Mouse (Mus musculus): ENCODE measurements around the gene Erc1.
"Not testable (repeated sequence)": the region's sequence is repeated elsewhere in the genome, so short reads cannot be mapped to it uniquely, and the experiment has no call there.

Gene Erc1

GRCm38 (mm10) chr6:119848034-119848695 lies at the start of gene Erc1:
TSS of gene Erc1 (minus strand) at chr6:119848167.
- peak; percentile 97 for DNase-seq (ENCODE audit: low read depth, low spot score)

GRCm38 (mm10) chr6:119892711-119893110 lies 44.7 kb upstream of the Erc1 start:
- DNase-seq (ENCODE audit: low read depth, low spot score): no peak

- DNase-seq (ENCODE audit: low read depth, low spot score): no peak
Observed at GRCm38 (mm10) chr6:119883151-119883550, 35.2 kb upstream of the Erc1 start.

GRCm38 (mm10) chr6:119864341-119865034 lies 16.5 kb upstream of the Erc1 start:
- no peak for DNase-seq (ENCODE audit: low read depth, low spot score)

GRCm38 (mm10) chr6:119861519-119861918 lies 13.6 kb upstream of the Erc1 start:
- no peak for DNase-seq (ENCODE audit: low read depth, low spot score)

- no peak for DNase-seq (ENCODE audit: low read depth, low spot score)
Observed at GRCm38 (mm10) chr6:119860236-119860635, 12.3 kb upstream of the Erc1 start.

GRCm38 (mm10) chr6:119855471-119855870 lies 7.5 kb upstream of the Erc1 start:
- no peak for DNase-seq (ENCODE audit: low read depth, low spot score)

- DNase-seq (ENCODE audit: low read depth, low spot score): peak; percentile 76
Observed at GRCm38 (mm10) chr6:119854156-119854555, 6.2 kb upstream of the Erc1 start.

- DNase-seq (ENCODE audit: low read depth, low spot score): no peak
Observed at GRCm38 (mm10) chr6:119849858-119850257, 1.9 kb upstream of the Erc1 start.

GRCm38 (mm10) chr6:119849348-119849709 lies 1.4 kb upstream of the Erc1 start:
- no peak for DNase-seq (ENCODE audit: low read depth, low spot score)

- DNase-seq (ENCODE audit: low read depth, low spot score): no peak
Observed at GRCm38 (mm10) chr6:119848696-119849347, 855 bp upstream of the Erc1 start.

GRCm38 (mm10) chr6:119847518-119848033 lies 391 bp downstream of the Erc1 start:
- peak; percentile 90 for DNase-seq (ENCODE audit: low read depth, low spot score)

- DNase-seq (ENCODE audit: low read depth, low spot score): peak; percentile 21
Observed at GRCm38 (mm10) chr6:119846751-119847517, 1.0 kb downstream of the Erc1 start.

GRCm38 (mm10) chr6:119829951-119830350 lies 18.0 kb downstream of the Erc1 start:
- no peak for DNase-seq (ENCODE audit: low read depth, low spot score)

GRCm38 (mm10) chr6:119828165-119828564 lies 19.8 kb downstream of the Erc1 start:
- no peak for DNase-seq (ENCODE audit: low read depth, low spot score)

- no peak for DNase-seq (ENCODE audit: low read depth, low spot score)
Observed at GRCm38 (mm10) chr6:119826701-119827100, 21.3 kb downstream of the Erc1 start.

- DNase-seq (ENCODE audit: low read depth, low spot score): no peak
Observed at GRCm38 (mm10) chr6:119822216-119822615, 25.8 kb downstream of the Erc1 start.

- DNase-seq (ENCODE audit: low read depth, low spot score): no peak
Observed at GRCm38 (mm10) chr6:119821158-119821557, 26.8 kb downstream of the Erc1 start.

- peak; percentile 80 for DNase-seq (ENCODE audit: low read depth, low spot score)
Observed at GRCm38 (mm10) chr6:119818541-119818940, 29.4 kb downstream of the Erc1 start.

GRCm38 (mm10) chr6:119815426-119815825 lies 32.5 kb downstream of the Erc1 start:
- DNase-seq (ENCODE audit: low read depth, low spot score): no peak

GRCm38 (mm10) chr6:119813055-119813454 lies 34.9 kb downstream of the Erc1 start:
- not testable (repeated sequence) for DNase-seq (ENCODE audit: low read depth, low spot score)
